Mouse (Mus musculus) intestine, embryonic 16.5 days (tissue): ENCODE measurements at regions not wholly inside any gene's neighbourhood (a gene's known extent, or its start where the extent isn't known, plus 50 kb on each side); places are given as distances from the start of the nearest gene placed in this dataset.

ENCODE experiments used
- ATAC-seq: fragments of 200-750 bp; cut with Nextera tagmentation; 2 replicates; pipeline ENCODE4 v1.8.0; 2017; ENCODE audit warnings: moderate TSS enrichment, moderate library complexity
- H3K27ac ChIP-seq: fragments of 300-500 bp; sonication (generic); 2 replicates; pipeline ENCODE4 v1.5.1; 2014; ENCODE audit warnings: mild to moderate bottlenecking, low read length
- H3K27me3 ChIP-seq: fragments of 300-500 bp; sonication (generic); replicated peaks from 2 replicates; pipeline ENCODE4 v1.6.1; 2014; ENCODE audit warnings: low read length, control low read depth, mixed read lengths; ENCODE audit not compliant: control insufficient read depth, insufficient read depth
- H3K36me3 ChIP-seq: fragments of 300-500 bp; sonication (generic); 2 replicates; pipeline ENCODE4 v1.6.1; 2014; ENCODE audit warnings: low read length, control low read depth; ENCODE audit not compliant: control insufficient read depth, insufficient read depth
- H3K4me1 ChIP-seq: fragments of 300-500 bp; sonication (generic); 2 replicates; pipeline ENCODE4 v1.6.1; 2014; ENCODE audit warnings: low read length, control low read depth, mixed read lengths; ENCODE audit not compliant: control insufficient read depth, insufficient read depth
- H3K4me2 ChIP-seq: fragments of 300-500 bp; sonication (generic); 2 replicates; pipeline ENCODE4 v1.6.1; 2014; ENCODE audit warnings: low read depth, low read length, control low read depth
- H3K4me3 ChIP-seq: fragments of 300-500 bp; sonication (generic); 2 replicates; pipeline ENCODE4 v1.5.1; 2014; ENCODE audit warnings: mild to moderate bottlenecking, low read length
- H3K9ac ChIP-seq: fragments of 300-500 bp; sonication (generic); 2 replicates; pipeline ENCODE4 v1.6.1; 2014; ENCODE audit warnings: low read depth, low read length
- H3K9me3 ChIP-seq: fragments of 300-500 bp; sonication (generic); 2 replicates; pipeline ENCODE4 v1.6.1; 2016; ENCODE audit warnings: low read length, control low read depth; ENCODE audit not compliant: control insufficient read depth
- WGBS: fragments of 180-500 bp; shearing (Covaris S2); extraction: QIAGEN DNeasy Blood & Tissue Kit; methylation state at CpG from one replicate; pipeline ENCODE4 v1.1.7; 2014; 5-methylcytosine and 5-hydroxymethylcytosine counted together

- no peaks in the 10 kb centered on the region for H3K27me3 ChIP-seq
- peak; percentile 77 for ATAC-seq
- peaks cover 5% of the 10 kb centered on the region; the same call in 1 of the 2 replicates for H3K4me1 ChIP-seq
- no peak overlapping the region for H3K4me2 ChIP-seq
- H3K9ac ChIP-seq, result no peak overlapping the region
- H3K27ac ChIP-seq, result peak overlapping the region; percentile 49
- no peak overlapping the region for H3K4me3 ChIP-seq
- no peaks in the 10 kb centered on the region for H3K36me3 ChIP-seq
- 45% methylated on average over 5 of the region's 5 CpGs for WGBS
- H3K9me3 ChIP-seq, result no peaks in the 10 kb centered on the region
Observed at GRCm38 (mm10) chr2:92742025-92742424, 142.5 kb downstream of the Chst1 start.

DNA sequence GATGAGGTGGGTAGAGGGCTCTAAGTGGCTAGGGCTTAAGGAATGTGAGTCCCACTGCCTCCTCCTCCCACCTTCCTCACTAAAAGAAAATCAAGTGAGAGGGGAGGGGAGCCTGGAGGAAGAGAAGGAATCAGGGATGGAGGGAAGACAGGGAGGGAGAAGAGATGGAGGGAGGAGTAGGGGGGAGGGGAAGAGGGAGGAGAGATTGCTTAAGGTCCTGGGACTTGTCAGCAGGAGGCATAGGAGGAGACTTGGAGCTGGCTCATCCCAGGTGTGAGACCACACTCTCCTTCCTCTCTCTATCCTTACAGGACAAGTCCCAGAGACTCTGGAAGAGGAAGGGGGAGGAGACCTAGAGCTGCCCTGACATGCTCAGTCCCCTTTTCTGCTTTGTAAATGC lies 143.2 kb downstream of the Chst1 start:
- Histone ChIP-seq H3K27me3 (no peaks in the 10 kb centered on the region), H3K9ac (no peak overlapping the region), H3K36me3 (no peaks in the 10 kb centered on the region), H3K4me2 (peak overlapping the region; percentile 22; the same call in 1 of the 2 replicates), H3K4me1 (peaks cover 5% of the 10 kb centered on the region; the same call in 1 of the 2 replicates), H3K9me3 (no peaks in the 10 kb centered on the region), H3K4me3 (no peak overlapping the region), H3K27ac (peak overlapping the region; percentile 49)
- no peak for ATAC-seq

DNA sequence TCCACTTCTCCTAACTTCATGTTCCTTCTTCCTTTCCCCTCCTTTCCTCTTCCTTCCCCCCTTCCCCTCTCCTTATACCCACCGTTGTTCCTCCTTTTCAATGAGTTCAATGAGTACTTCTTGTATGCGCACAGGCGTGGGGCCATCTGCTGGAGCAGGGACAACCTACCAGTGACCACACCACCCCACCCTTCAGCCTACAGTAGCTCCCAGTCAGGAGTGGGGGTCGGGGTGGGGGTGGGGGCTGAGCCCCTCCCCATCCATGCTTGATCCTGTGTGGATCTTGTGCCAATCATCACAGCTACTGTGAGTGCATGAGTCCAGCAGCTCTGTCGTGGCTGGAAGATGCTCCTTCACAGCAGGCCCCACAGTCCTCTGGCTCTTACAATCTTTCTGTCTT lies 143.6 kb downstream of the Chst1 start:
- H3K27ac ChIP-seq, result no peak overlapping the region; the same call in 1 of the 2 replicates
- no peak overlapping the region for H3K4me2 ChIP-seq
- no peaks in the 10 kb centered on the region for H3K36me3 ChIP-seq
- H3K4me1 ChIP-seq, result peaks cover 5% of the 10 kb centered on the region; the same call in 1 of the 2 replicates
- 40% methylated on average over 5 of the region's 5 CpGs for WGBS
- H3K4me3 ChIP-seq, result no peak overlapping the region
- no peaks in the 10 kb centered on the region for H3K9me3 ChIP-seq
- no peak overlapping the region for H3K9ac ChIP-seq
- no peak for ATAC-seq
- no peaks in the 10 kb centered on the region for H3K27me3 ChIP-seq

DNA sequence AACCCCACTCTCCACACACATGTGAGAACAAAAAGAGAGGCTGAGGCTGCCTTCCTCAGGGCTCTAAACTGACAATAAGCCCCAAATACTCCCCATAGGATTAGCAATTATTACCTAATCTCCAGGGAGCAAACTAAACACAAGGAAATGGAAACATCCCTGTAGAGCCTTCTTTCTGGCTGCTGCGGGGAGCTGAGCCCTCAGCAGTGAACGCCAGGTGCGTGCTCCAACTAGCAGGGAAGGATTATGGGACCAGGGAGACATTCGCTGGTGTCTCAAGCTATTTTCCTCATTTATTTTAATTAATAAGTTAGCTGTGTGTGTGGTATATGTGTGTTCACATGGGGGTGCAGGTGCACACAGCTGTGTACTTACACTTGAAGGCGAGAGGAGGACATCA lies 144.4 kb downstream of the Chst1 start:
- Histone ChIP-seq H3K36me3 (no peaks in the 10 kb centered on the region), H3K27ac (no peak overlapping the region), H3K27me3 (no peaks in the 10 kb centered on the region), H3K9ac (no peak overlapping the region), H3K4me2 (no peak overlapping the region), H3K9me3 (no peaks in the 10 kb centered on the region), H3K4me3 (no peak overlapping the region), H3K4me1 (peaks cover 5% of the 10 kb centered on the region; the same call in 1 of the 2 replicates)
- WGBS, result 62% methylated on average over 5 of the region's 5 CpGs
- no peak for ATAC-seq

DNA sequence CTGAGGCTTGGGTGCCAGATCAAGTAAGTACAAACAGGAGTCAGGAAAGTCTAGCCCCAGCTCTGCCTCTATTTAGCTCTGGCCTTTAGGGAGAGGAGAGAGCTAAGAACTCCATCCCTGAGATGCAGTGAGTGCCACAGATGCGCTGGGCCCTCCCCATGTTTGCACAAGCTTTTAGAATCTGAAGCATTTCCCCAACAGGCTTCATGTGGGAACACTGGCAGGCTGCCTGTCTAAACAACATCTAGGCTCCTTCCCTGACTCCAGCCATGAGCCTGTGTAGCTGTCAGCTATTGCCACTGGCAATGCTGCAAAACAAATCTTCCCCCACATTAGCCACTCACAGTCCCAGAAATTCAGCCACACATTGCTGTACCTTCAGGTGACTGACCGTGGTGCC lies 147.9 kb downstream of the Chst1 start:
- H3K9me3 ChIP-seq, result no peaks in the 10 kb centered on the region
- H3K27ac ChIP-seq, result no peak overlapping the region
- H3K36me3 ChIP-seq, result no peaks in the 10 kb centered on the region
- no peak for ATAC-seq
- H3K4me3 ChIP-seq, result no peak overlapping the region
- WGBS, result 69% methylated on average over 2 of the region's 2 CpGs
- H3K4me2 ChIP-seq, result no peak overlapping the region
- H3K9ac ChIP-seq, result no peak overlapping the region
- no peaks in the 10 kb centered on the region for H3K27me3 ChIP-seq
- H3K4me1 ChIP-seq, result peaks cover 10% of the 10 kb centered on the region; the same call in 1 of the 2 replicates

DNA sequence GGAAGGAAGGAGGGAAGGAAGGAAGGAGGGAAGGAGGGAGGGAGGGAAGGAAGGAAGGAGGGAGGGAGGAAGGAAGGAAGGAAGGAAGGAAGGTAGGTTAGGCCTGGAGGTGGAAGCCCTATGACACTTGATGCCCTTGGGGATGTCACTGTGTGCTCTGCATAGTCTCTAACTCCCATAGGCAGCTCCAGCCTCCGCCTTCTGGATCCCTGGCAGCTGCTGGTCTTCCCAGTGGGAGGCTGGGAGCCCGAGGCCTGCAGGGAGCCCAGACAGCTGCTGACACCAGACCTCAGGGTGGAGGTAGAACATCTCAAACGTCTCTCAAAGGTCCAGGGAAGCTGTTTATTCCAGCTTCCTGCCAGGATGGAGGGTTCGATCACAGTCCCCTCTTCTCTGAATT lies 150.6 kb downstream of the Chst1 start:
- Histone ChIP-seq H3K27ac (no peak overlapping the region), H3K4me2 (no peak overlapping the region), H3K9me3 (no peaks in the 10 kb centered on the region), H3K4me3 (no peak overlapping the region), H3K4me1 (peaks cover 8% of the 10 kb centered on the region; the same call in 1 of the 2 replicates), H3K9ac (no peak overlapping the region), H3K36me3 (no peaks in the 10 kb centered on the region), H3K27me3 (no peaks in the 10 kb centered on the region)
- no peak for ATAC-seq
- WGBS, result 45% methylated on average over 4 of the region's 4 CpGs

DNA sequence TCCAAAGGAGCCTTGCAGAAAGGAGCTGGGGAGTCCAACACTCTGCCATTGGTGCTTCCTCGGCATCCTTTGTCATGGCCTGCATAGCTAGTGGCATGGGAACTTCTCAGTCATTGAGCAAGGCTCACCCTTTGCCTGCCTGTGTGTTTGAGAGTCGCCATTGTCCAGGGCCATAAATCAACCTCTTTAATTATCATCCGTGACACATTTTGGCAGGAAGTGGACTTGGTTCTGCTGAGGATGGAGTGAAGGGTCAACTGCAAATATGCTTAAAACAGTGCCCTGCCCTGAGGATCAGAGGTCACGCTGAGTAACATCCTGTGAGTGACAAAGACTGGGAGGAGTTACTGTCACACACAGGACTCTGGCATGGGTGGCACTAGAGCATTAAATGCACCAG lies 151.2 kb downstream of the Chst1 start:
- Histone ChIP-seq H3K27me3 (no peaks in the 10 kb centered on the region), H3K9ac (no peak overlapping the region), H3K4me3 (no peak overlapping the region), H3K27ac (no peak overlapping the region), H3K4me1 (peaks cover 8% of the 10 kb centered on the region; the same call in 1 of the 2 replicates), H3K9me3 (no peaks in the 10 kb centered on the region), H3K4me2 (no peak overlapping the region), H3K36me3 (no peaks in the 10 kb centered on the region)
- 28% methylated on average over 4 of the region's 4 CpGs for WGBS
- ATAC-seq, result 0 out of 2 replicates have a peak, but pooled peaks have one; percentile 23

GRCm38 (mm10) chr2:92751256-92751655 lies 151.7 kb downstream of the Chst1 start:
- WGBS, result 29% methylated on average over 8 of the region's 8 CpGs
- 0 out of 2 replicates have a peak, but pooled peaks have one; percentile 13 for ATAC-seq

DNA sequence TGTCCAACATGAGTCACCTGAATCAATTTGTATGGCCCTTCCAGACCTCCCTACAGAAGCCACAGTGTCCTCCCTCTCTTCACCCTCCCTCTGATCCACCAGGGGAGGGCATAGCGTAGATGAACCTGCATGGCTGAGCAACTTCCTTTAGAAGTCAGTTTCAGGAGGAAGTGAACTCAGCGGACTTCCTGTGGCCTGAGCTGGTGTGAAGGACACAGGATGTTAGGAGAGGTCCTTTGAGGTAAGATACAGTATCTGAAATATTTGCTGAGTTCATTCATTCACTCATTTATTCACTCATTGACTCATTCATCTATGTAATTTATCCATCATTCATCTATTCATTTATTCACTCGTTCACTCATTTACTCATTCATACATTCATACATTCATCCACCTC lies 152.6 kb downstream of the Chst1 start:
- no peak overlapping the region for H3K27ac ChIP-seq
- H3K4me1 ChIP-seq, result peaks cover 8% of the 10 kb centered on the region; the same call in 1 of the 2 replicates
- no peak overlapping the region for H3K9ac ChIP-seq
- no peaks in the 10 kb centered on the region for H3K36me3 ChIP-seq
- no peaks in the 10 kb centered on the region for H3K9me3 ChIP-seq
- 76% methylated on average over 3 of the region's 3 CpGs for whole genome bisulfite sequencing
- H3K4me2 ChIP-seq, result no peak overlapping the region
- no peak for ATAC-seq
- no peaks in the 10 kb centered on the region for H3K27me3 ChIP-seq
- no peak overlapping the region for H3K4me3 ChIP-seq

More at GRCm38 (mm10) chr2:92751256-92751655, 151.7 kb downstream of the Chst1 start:
- Histone ChIP-seq H3K4me3 (no peak overlapping the region), H3K27ac (no peak overlapping the region), H3K9me3 (no peaks in the 10 kb centered on the region), H3K27me3 (no peaks in the 10 kb centered on the region), H3K4me1 (peaks cover 8% of the 10 kb centered on the region; the same call in 1 of the 2 replicates), H3K36me3 (no peaks in the 10 kb centered on the region), H3K9ac (no peak overlapping the region), H3K4me2 (no peak overlapping the region)

DNA sequence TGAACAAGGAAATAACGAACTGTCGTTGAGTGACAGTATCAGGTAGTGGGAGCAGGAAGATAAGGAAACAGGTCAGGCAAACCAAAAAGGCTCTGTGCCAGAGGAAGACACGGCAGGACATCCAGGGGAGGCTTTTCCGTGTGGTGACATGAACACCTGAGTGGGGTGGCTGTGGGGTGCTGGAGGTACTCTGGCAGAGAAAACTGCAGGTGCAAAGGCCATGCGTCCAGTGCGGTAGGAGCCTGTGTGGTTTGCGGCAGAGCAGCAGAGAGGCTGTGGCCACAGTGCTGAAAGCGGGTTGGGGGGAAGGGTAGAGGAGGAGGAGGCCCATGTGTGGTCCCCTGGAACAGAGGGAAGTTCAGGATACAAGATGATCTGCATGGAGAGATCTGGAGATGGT lies 153.3 kb downstream of the Chst1 start:
- H3K4me3 ChIP-seq, result no peak overlapping the region
- no peak for ATAC-seq
- no peaks in the 10 kb centered on the region for H3K9me3 ChIP-seq
- no peak overlapping the region for H3K9ac ChIP-seq
- H3K27me3 ChIP-seq, result no peaks in the 10 kb centered on the region
- H3K27ac ChIP-seq, result no peak overlapping the region
- 88% methylated on average over 8 of the region's 8 CpGs for WGBS
- H3K4me1 ChIP-seq, result peaks cover 8% of the 10 kb centered on the region; the same call in 1 of the 2 replicates
- no peaks in the 10 kb centered on the region for H3K36me3 ChIP-seq
- H3K4me2 ChIP-seq, result no peak overlapping the region
